Mouse (Mus musculus): ENCODE results near the gene Usp4.

The Usp4 gene

GRCm38 (mm10) chr9:108341801-108342200 is 5.9 kb upstream of the Usp4 start:
- DNase-seq (ENCODE audit: low read depth, low spot score) = no peak

- DNase-seq (ENCODE audit: low read depth, low spot score) = peak; percentile 38
Observed at GRCm38 (mm10) chr9:108342301-108342831, 5.3 kb upstream of the Usp4 start.

- DNase-seq (ENCODE audit: low read depth, low spot score) = no peak
Observed at GRCm38 (mm10) chr9:108343331-108343730, 4.3 kb upstream of the Usp4 start.

GRCm38 (mm10) chr9:108343835-108344234 is 3.8 kb upstream of the Usp4 start:
- DNase-seq (ENCODE audit: low read depth, low spot score) = no peak

- DNase-seq (ENCODE audit: low read depth, low spot score) = no peak
Observed at GRCm38 (mm10) chr9:108344471-108344870, 3.2 kb upstream of the Usp4 start.

- DNase-seq (ENCODE audit: low read depth, low spot score) = no peak
Observed at GRCm38 (mm10) chr9:108347024-108347423, 629 bp upstream of the Usp4 start.

- peak; percentile 36 for DNase-seq (ENCODE audit: low read depth, low spot score)
Observed at GRCm38 (mm10) chr9:108348290-108348680, 632 bp downstream of the Usp4 start.

GRCm38 (mm10) chr9:108349727-108350126 is 2.1 kb downstream of the Usp4 start:
- no peak for DNase-seq (ENCODE audit: low read depth, low spot score)

- no peak for DNase-seq (ENCODE audit: low read depth, low spot score)
Observed at GRCm38 (mm10) chr9:108378234-108378633, 30.6 kb downstream of the Usp4 start.

- DNase-seq (ENCODE audit: low read depth, low spot score) = no peak
Observed at GRCm38 (mm10) chr9:108378736-108379135, 31.1 kb downstream of the Usp4 start.

- DNase-seq (ENCODE audit: low read depth, low spot score) = no peak
Observed at GRCm38 (mm10) chr9:108379294-108379693, 31.6 kb downstream of the Usp4 start.

- DNase-seq (ENCODE audit: low read depth, low spot score) = no peak
Observed at GRCm38 (mm10) chr9:108381382-108381781, 33.7 kb downstream of the Usp4 start.

- DNase-seq (ENCODE audit: low read depth, low spot score) = no peak
Observed at GRCm38 (mm10) chr9:108385006-108385405, 37.4 kb downstream of the Usp4 start.

- DNase-seq (ENCODE audit: low read depth, low spot score) = no peak
Observed at GRCm38 (mm10) chr9:108386816-108387215, 39.2 kb downstream of the Usp4 start.

GRCm38 (mm10) chr9:108388601-108389000 is 40.9 kb downstream of the Usp4 start:
- DNase-seq (ENCODE audit: low read depth, low spot score) = no peak

- DNase-seq (ENCODE audit: low read depth, low spot score) = no peak
Observed at GRCm38 (mm10) chr9:108389220-108389619, 41.6 kb downstream of the Usp4 start.

- no peak for DNase-seq (ENCODE audit: low read depth, low spot score)
Observed at GRCm38 (mm10) chr9:108392676-108393075, 45.0 kb downstream of the Usp4 start, which contains the start of gene 1700102P08Rik. Gene 1700102P08Rik, plus strand, starts transcription at chr9:108392805.

GRCm38 (mm10) chr9:108394191-108394590 is 46.5 kb downstream of the Usp4 start:
- no peak for DNase-seq (ENCODE audit: low read depth, low spot score)

- DNase-seq (ENCODE audit: low read depth, low spot score) = no peak
Observed at GRCm38 (mm10) chr9:108395427-108395826, 47.8 kb downstream of the Usp4 start.

GRCm38 (mm10) chr9:108398324-108398723 is 50.7 kb downstream of the Usp4 start:
- no peak for DNase-seq (ENCODE audit: low read depth, low spot score)

GRCm38 (mm10) chr9:108401186-108401960 is 53.7 kb downstream of the Usp4 start:
- no peak for DNase-seq (ENCODE audit: low read depth, low spot score)

GRCm38 (mm10) chr9:108403081-108403480 is 55.4 kb downstream of the Usp4 start:
- no peak for DNase-seq (ENCODE audit: low read depth, low spot score)

GRCm38 (mm10) chr9:108404451-108404850 is 56.8 kb downstream of the Usp4 start:
- DNase-seq (ENCODE audit: low read depth, low spot score) = no peak

Data from CD4-positive, CD25-positive, alpha-beta regulatory T cell, adult 2 months (primary cell).